ENCODE assay signal across 7 mouse cellular contexts in genomic region chr11:114745134-114745533, GRCm38 (mm10). TPM values are rescaled to one million over a fixed set of nuclear protein-coding genes. Genes with fewer than 3 reads are reported as not detected.
DNase-seq lines count a peak whose midpoint lies in the region; ATAC-seq and TF ChIP-seq lines count a peak whose summit lies in the region.

No protein-coding gene starts in this region.

- H3K27ac ChIP-seq in intestine, embryonic 16.5 days (ENCODE audit: low read length) = no peak overlapping the region
- no peak overlapping the region for H3K27ac ChIP-seq in midbrain, embryonic 13.5 days
- H3K27ac ChIP-seq in small intestine, adult 2 months (ENCODE audit: insufficient read depth, low read depth, low read length) = no peak overlapping the region

- H3K9me3 ChIP-seq in intestine, embryonic 16.5 days (ENCODE audit: control insufficient read depth, low read length) = no peaks in the 10 kb centered on the region
- H3K9me3 ChIP-seq in midbrain, embryonic 13.5 days = no peaks in the 10 kb centered on the region

- peak overlapping the region; percentile 30; the same call in 1 of the 2 replicates for H3K4me2 ChIP-seq in intestine, embryonic 16.5 days (ENCODE audit: low read depth, low read length)
- peak overlapping the region; percentile 42 for H3K4me2 ChIP-seq in midbrain, embryonic 13.5 days (replicated peaks)

- 2% methylated on average over 12 of the region's 12 CpGs for WGBS in intestine, embryonic 16.5 days
- WGBS in midbrain, embryonic 13.5 days = under 1% methylated on average over 12 of the region's 12 CpGs
- WGBS in small intestine, adult 2 months = 2% methylated on average over 12 of the region's 12 CpGs

- H3K36me3 ChIP-seq in intestine, embryonic 16.5 days (ENCODE audit: control insufficient read depth, insufficient read depth, low read length) = no peaks in the 10 kb centered on the region
- no peaks in the 10 kb centered on the region for H3K36me3 ChIP-seq in midbrain, embryonic 13.5 days
- H3K36me3 ChIP-seq in small intestine, adult 2 months (ENCODE audit: control insufficient read depth, insufficient read depth, low read length) = no peaks in the 10 kb centered on the region

- peak; percentile 76 for DNase-seq in adrenal gland, adult 8-10 months
- peak; percentile 91 for DNase-seq in embryo, embryonic 11 days
- DNase-seq in gastrocnemius, postnatal 36 days = peak; percentile 88 to 93
- DNase-seq in left cerebral cortex, postnatal 25 days (ENCODE audit: low spot score in 2 of 2) = peak; percentile 88 to 91

- H3K9ac ChIP-seq in intestine, embryonic 16.5 days (ENCODE audit: low read depth, low read length) = no peak overlapping the region; the same call in 1 of the 2 replicates
- H3K9ac ChIP-seq in midbrain, embryonic 13.5 days (replicated peaks) = no peak overlapping the region

- peak overlapping the region; percentile 22; the same call in 1 of the 2 replicates for H3K4me3 ChIP-seq in intestine, embryonic 16.5 days (ENCODE audit: low read length)
- no peak overlapping the region for H3K4me3 ChIP-seq in midbrain, embryonic 13.5 days (replicated peaks)
- H3K4me3 ChIP-seq in small intestine, adult 2 months (ENCODE audit: low read depth, low read length) = no peak overlapping the region

- intact Hi-C loops in gastrocnemius, postnatal 36 days (cut with DNase I) = loop anchor here (1.0 to 5.0 kb wide), 2 partner anchors 44 to 167 kb away; no protein-coding TSS in a partner anchor
- intact Hi-C loops in left cerebral cortex, postnatal 25 days (cut with DNase I) = loop anchor here (1.0 to 10.0 kb wide), 4 partner anchors 44 to 310 kb away; no protein-coding TSS in a partner anchor

- no peak for TF ChIP-seq POLR2A in small intestine, adult 2 months (IDR thresholded peaks at IDR 0.05; ENCODE audit: low read depth, low read length)

- H3K27me3 ChIP-seq in intestine, embryonic 16.5 days (replicated peaks; ENCODE audit: control insufficient read depth, insufficient read depth, low read length) = no peaks in the 10 kb centered on the region
- peaks cover 23% of the 10 kb centered on the region for H3K27me3 ChIP-seq in midbrain, embryonic 13.5 days
- 0 out of 2 replicates have a peak, but pooled peaks cover 2% of the 10 kb centered on the region for H3K27me3 ChIP-seq in small intestine, adult 2 months (ENCODE audit: control insufficient read depth, insufficient read depth, low read length)

- peak; percentile 94 for TF ChIP-seq CTCF in small intestine, adult 2 months (IDR thresholded peaks at IDR 0.05; ENCODE audit: extremely low read depth, insufficient read length, insufficient replicate concordance, low read depth, low read length)

- no peaks in the 10 kb centered on the region for H3K4me1 ChIP-seq in intestine, embryonic 16.5 days (ENCODE audit: control insufficient read depth, insufficient read depth, low read length)
- H3K4me1 ChIP-seq in midbrain, embryonic 13.5 days (replicated peaks) = peaks cover 20% of the 10 kb centered on the region
- no peaks in the 10 kb centered on the region for H3K4me1 ChIP-seq in small intestine, adult 2 months (ENCODE audit: control insufficient read depth, insufficient read depth, insufficient read length, low read length)

- peak; percentile 84 for ATAC-seq in intestine, embryonic 16.5 days
- peak; percentile 68 for ATAC-seq in midbrain, embryonic 13.5 days

RNA-seq across cellular contexts. Expression of gene Dnaic2, which starts 17.9 kb away (rescaled TPM):
- under 1 TPM; 0.38 to 0.51 (median 0.42) TPM for total RNA-seq in adrenal gland, adult 8-10 months (2022)
- under 1 TPM; 0.07 to 0.33 TPM for total RNA-seq in gastrocnemius, postnatal 36 days (2021)
- polyA plus RNA-seq in intestine, embryonic 16.5 days (2015; fragmentation: Nextera tagmentation; extraction: Ambion mirVana) = 0.39 and 0.50 TPM in 2 replicates
- 1 to 10 TPM in 1 of 2 experiments, under 1 TPM in 1; 0.62 to 1.4 TPM for total RNA-seq in left cerebral cortex, postnatal 25 days (2021)
- 1.6 and 1.7 TPM in 2 replicates for polyA plus RNA-seq in midbrain, embryonic 13.5 days (2015; fragmentation: Nextera tagmentation; extraction: Ambion mirVana)
- polyA plus RNA-seq in small intestine, adult 2 months (2012; rRNA removed) = 0.30 and 0.56 TPM in 2 replicates

RNA-seq across cellular contexts. Expression of gene Kif19a, which starts 20.1 kb away (rescaled TPM):
- total RNA-seq in adrenal gland, adult 8-10 months (2022) = 1 to 10 TPM in 1 of 4 experiments, under 1 TPM in 3; 0.38 to 1.3 (median 0.76) TPM
- 1 to 10 TPM; 1.3 TPM for total RNA-seq in gastrocnemius, postnatal 36 days (2021)
- polyA plus RNA-seq in intestine, embryonic 16.5 days (2015; fragmentation: Nextera tagmentation; extraction: Ambion mirVana) = 0.15 and 0.51 TPM in 2 replicates
- 1 to 10 TPM; 4.8 to 5.3 TPM for total RNA-seq in left cerebral cortex, postnatal 25 days (2021)
- 0.35 and 1.2 TPM in 2 replicates for polyA plus RNA-seq in midbrain, embryonic 13.5 days (2015; fragmentation: Nextera tagmentation; extraction: Ambion mirVana)
- polyA plus RNA-seq in small intestine, adult 2 months (2012; rRNA removed) = 1.7 and 2.0 TPM in 2 replicates

RNA-seq across cellular contexts. Expression of gene Btbd17, which starts 50.6 kb away (rescaled TPM):
- not detected for total RNA-seq in adrenal gland, adult 8-10 months (2022)
- under 1 TPM in 1 of 2 experiments, not detected in 1; 0.28 TPM for total RNA-seq in gastrocnemius, postnatal 36 days (2021)
- polyA plus RNA-seq in intestine, embryonic 16.5 days (2015; fragmentation: Nextera tagmentation; extraction: Ambion mirVana) = 0.71 and 0.87 TPM in 2 replicates
- total RNA-seq in left cerebral cortex, postnatal 25 days (2021) = 10 to 100 TPM; 35.6 to 39.8 TPM
- polyA plus RNA-seq in midbrain, embryonic 13.5 days (2015; fragmentation: Nextera tagmentation; extraction: Ambion mirVana) = 30.1 and 33.6 TPM in 2 replicates
- 0.44 and 0.52 TPM in 2 replicates for polyA plus RNA-seq in small intestine, adult 2 months (2012; rRNA removed)

RNA-seq across cellular contexts. Expression of gene Gpr142, which starts 53.6 kb away (rescaled TPM):
- total RNA-seq in adrenal gland, adult 8-10 months (2022) = not detected
- total RNA-seq in gastrocnemius, postnatal 36 days (2021) = not detected
- polyA plus RNA-seq in intestine, embryonic 16.5 days (2015; fragmentation: Nextera tagmentation; extraction: Ambion mirVana) = 0.20 and 0.43 TPM in 2 replicates
- not detected for total RNA-seq in left cerebral cortex, postnatal 25 days (2021)
- not detected in 2 replicates for polyA plus RNA-seq in midbrain, embryonic 13.5 days (2015; fragmentation: Nextera tagmentation; extraction: Ambion mirVana)
- 0.10 TPM in 1 of 2 replicates, not detected in the other for polyA plus RNA-seq in small intestine, adult 2 months (2012; rRNA removed)

Comparison
In these comparisons a context has a peak if more than half of its experiments do, and no peak if none do; other contexts are left out.
1. RNA of gene Btbd17, which starts 50.6 kb away (total RNA-seq): 35.6 to 39.8 TPM in left cerebral cortex, postnatal 25 days; 0.28 TPM in gastrocnemius, postnatal 36 days and not detected in adrenal gland, adult 8-10 months; every median in the first group is over 10 times any median in the second.
2. Peak in every context shown above with its lines, with median percentiles within 50 percentile points of each other: DNase-seq.